Mouse (Mus musculus) lung, postnatal 0 days (tissue): ENCODE results near the gene Ccnb3. TPM values are rescaled to one million over a fixed set of nuclear protein-coding genes. Genes with fewer than 3 reads are reported as not detected.
A peak's percentile ranks its signal among the peaks of the same experiment; 100 is the strongest.

Source experiments
- ATAC-seq: fragments of 200-750 bp; cut with Nextera tagmentation; 2 replicates; pipeline ENCODE4 v1.8.0; 2017; ENCODE audit warnings: moderate library complexity
- DNase-seq: peaks from one replicate; pipeline ENCODE4 v3.0.0-alpha.2; 2016; ENCODE audit warnings: low spot score
- H3K27ac ChIP-seq: fragments of 300-500 bp; sonication (generic); 2 replicates; pipeline ENCODE4 v1.5.1; 2014; ENCODE audit warnings: antibody characterized with exemption, mild to moderate bottlenecking, low read length, mixed read lengths
- H3K27me3 ChIP-seq: fragments of 300-500 bp; sonication (generic); replicated peaks from 2 replicates; pipeline ENCODE4 v1.6.1; 2014; ENCODE audit warnings: low read length, mixed read lengths; ENCODE audit not compliant: insufficient read depth
- H3K36me3 ChIP-seq: fragments of 300-500 bp; sonication (generic); 2 replicates; pipeline ENCODE4 v1.6.1; 2014; ENCODE audit warnings: low read length, mixed read lengths; ENCODE audit not compliant: insufficient read depth
- H3K4me1 ChIP-seq: fragments of 300-500 bp; sonication (generic); 2 replicates; pipeline ENCODE4 v1.6.1; 2014; ENCODE audit warnings: antibody characterized with exemption, low read depth, low read length, mixed read lengths; ENCODE audit not compliant: insufficient read depth
- H3K4me2 ChIP-seq: fragments of 300-500 bp; sonication (generic); replicated peaks from 2 replicates; pipeline ENCODE4 v1.6.1; 2014; ENCODE audit warnings: low read depth, mild to moderate bottlenecking, low read length, moderate library complexity, mixed read lengths
- H3K4me3 ChIP-seq: fragments of 300-500 bp; sonication (generic); 2 replicates; pipeline ENCODE4 v1.5.1; 2014; ENCODE audit warnings: low read depth, low read length
- H3K9ac ChIP-seq: fragments of 300-500 bp; sonication (generic); replicated peaks from 2 replicates; pipeline ENCODE4 v1.6.1; 2014; ENCODE audit warnings: low read depth, mild to moderate bottlenecking
- H3K9me3 ChIP-seq: fragments of 300-500 bp; sonication (generic); 2 replicates; pipeline ENCODE4 v1.6.1; 2016; ENCODE audit warnings: low read length, mixed read lengths
- CTCF ChIP-seq: IDR thresholded peaks from 2 replicates; pipeline ENCODE4 v1.5.1; 2016; ENCODE audit warnings: antibody characterized with exemption, mild to moderate bottlenecking
- EP300 ChIP-seq: IDR thresholded peaks from 2 replicates; pipeline ENCODE4 v1.6.1; 2016; ENCODE audit warnings: antibody characterized with exemption, mild to moderate bottlenecking, control low read depth
- WGBS: fragments of 180-500 bp; shearing (Covaris S2); extraction: QIAGEN DNeasy Blood & Tissue Kit; methylation state at CpG from one replicate; pipeline ENCODE4 v1.1.7; 2014; 5-methylcytosine and 5-hydroxymethylcytosine counted together
- polyA plus RNA-seq: library from polyadenylated mRNA; unstranded; fragments of >200 nt; fragmentation: Nextera tagmentation; extraction: Ambion mirVana; gene quantifications from 2 replicates; pipeline ENCODE4 v1.2.1, GENCODE M21; 2015

Ccnb3 gene
- polyA plus RNA-seq = not detected in 2 replicates

DNA sequence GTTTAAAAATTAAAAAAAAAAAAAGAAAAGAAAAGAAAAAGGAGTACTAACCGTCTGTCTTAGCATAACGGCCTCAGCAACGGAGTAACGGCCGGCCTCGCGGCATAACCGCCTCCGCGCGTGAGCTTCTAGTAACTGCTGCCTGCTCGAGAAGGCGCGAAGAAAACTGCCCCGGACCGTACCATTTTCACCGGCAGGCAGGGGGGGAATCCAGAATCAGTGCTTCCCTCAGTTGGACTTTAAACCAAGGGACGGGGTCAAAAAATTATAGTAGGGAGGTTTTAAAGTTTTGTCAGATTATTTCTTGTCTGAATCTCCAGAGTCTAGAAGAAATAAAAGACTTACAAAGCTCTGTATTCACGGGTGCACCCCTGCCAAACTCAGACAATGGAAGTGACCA is at the start of gene Ccnb3:
Gene Ccnb3 (minus strand): TSS at position 101 of the 400 bp plus-strand sequence.
- ATAC-seq = no peak
- TF ChIP-seq EP300 (no peak), CTCF (no peak)

DNA sequence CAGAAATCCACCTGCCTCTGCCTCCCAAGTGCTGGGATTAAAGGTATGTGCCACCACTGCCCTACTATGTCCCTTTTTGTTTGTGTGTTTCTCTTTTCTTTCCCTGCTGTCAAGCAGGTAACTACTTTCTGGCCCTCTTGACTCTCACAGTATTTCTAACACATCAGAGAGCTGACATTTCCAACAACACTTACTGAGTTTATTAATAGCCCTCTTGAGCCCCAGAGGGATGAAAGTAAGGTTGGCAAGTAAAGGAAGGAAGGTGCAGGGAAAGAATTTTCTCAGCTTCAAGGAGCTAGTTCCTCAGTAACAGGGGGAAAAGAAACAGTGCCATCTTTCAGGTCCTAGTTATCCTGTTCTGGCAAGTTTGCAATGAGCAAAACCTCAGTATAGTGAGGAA is 48.9 kb upstream of the Ccnb3 start:
- Histone ChIP-seq H3K27ac (no peak overlapping the region), H3K9me3 (no peaks in the 10 kb centered on the region), H3K36me3 (no peaks in the 10 kb centered on the region), H3K27me3 (no peaks in the 10 kb centered on the region), H3K4me2 (no peak overlapping the region), H3K9ac (no peak overlapping the region), H3K4me1 (no peaks in the 10 kb centered on the region), H3K4me3 (no peak overlapping the region)
- ATAC-seq = no peak
- peak; percentile 5 for DNase-seq
- no peak for TF ChIP-seq CTCF
- TF ChIP-seq EP300 = no peak

More for the DNA sequence above, at the start of gene Ccnb3:
- Histone ChIP-seq H3K4me2 (no peak within 1 kb of the TSS), H3K36me3 (no peaks in the 10 kb centered on the region), H3K27me3 (no peaks in the 10 kb centered on the region), H3K4me1 (no peaks in the 10 kb centered on the region), H3K9ac (no peak within 1 kb of the TSS), H3K4me3 (no peak within 1 kb of the TSS), H3K9me3 (no peaks in the 10 kb centered on the region), H3K27ac (no peak within 1 kb of the TSS)
- WGBS = 92% methylated on average over 19 of the region's 19 CpGs
- no peak for DNase-seq

DNA sequence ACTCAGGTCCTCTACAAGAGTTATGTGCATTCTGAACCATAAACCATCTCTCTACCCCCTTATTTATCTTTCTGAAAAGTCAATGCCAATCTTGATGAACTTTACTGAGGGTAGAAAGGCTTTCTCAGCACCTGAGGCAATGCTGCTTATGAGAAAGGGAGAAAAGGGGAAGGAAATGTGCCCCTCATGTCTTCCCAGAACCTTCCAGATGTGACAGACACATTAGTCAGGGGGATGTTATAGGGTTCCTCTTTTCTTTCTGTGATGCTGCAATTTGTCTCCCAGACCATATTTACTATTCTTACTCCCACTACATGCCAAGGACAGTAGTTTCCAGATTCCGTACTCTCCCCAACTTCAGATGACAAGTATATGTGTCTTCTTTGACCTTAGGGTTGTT is 44.5 kb upstream of the Ccnb3 start:
- TF ChIP-seq EP300 (no peak), CTCF (no peak)
- DNase-seq (no peak), ATAC-seq (no peak)
- Histone ChIP-seq H3K4me1 (no peaks in the 10 kb centered on the region), H3K9ac (no peak overlapping the region), H3K9me3 (no peaks in the 10 kb centered on the region), H3K4me3 (no peak overlapping the region), H3K36me3 (no peaks in the 10 kb centered on the region), H3K27me3 (no peaks in the 10 kb centered on the region), H3K4me2 (no peak overlapping the region), H3K27ac (no peak overlapping the region)
- 70% methylated on average over 1 of the region's 1 CpGs for WGBS

DNA sequence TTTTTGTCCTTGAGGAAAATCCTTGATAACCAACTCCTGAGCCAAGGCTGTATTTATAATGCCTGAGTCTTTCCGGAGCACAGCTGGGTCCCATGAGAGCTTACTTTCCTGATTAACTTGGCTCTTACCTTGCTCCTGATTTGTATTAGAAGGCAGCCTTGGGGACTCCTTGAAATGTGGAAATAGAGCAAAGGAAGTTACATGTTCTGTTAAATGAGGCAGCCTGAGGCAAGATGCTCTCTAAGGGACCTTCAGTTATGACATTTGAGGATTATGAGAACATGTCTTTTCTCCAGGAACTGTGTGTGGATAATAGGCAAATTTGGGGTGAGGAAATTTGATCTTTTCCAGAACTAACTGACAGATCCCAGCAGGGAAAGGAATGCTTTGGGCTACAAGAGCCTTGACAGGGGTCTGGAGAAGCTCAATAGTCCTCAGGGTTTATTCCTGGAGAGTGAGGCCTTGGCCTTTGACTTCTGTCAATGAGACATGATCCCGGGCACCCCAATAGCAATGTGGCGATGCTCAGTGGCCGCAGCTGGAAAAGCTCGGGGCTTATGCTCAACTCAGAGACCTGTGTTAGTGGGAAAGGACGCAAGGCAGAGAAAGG is 38.5 kb upstream of the Ccnb3 start:
- Histone ChIP-seq H3K27me3 (no peaks in the 10 kb centered on the region), H3K9ac (no peak overlapping the region), H3K4me3 (no peak overlapping the region), H3K9me3 (no peaks in the 10 kb centered on the region), H3K27ac (no peak overlapping the region), H3K36me3 (no peaks in the 10 kb centered on the region), H3K4me2 (no peak overlapping the region), H3K4me1 (no peaks in the 10 kb centered on the region)
- DNase-seq (no peak), ATAC-seq (no peak)
- WGBS = 75% methylated on average over 6 of the region's 6 CpGs
- TF ChIP-seq CTCF (no peak), EP300 (no peak)

DNA sequence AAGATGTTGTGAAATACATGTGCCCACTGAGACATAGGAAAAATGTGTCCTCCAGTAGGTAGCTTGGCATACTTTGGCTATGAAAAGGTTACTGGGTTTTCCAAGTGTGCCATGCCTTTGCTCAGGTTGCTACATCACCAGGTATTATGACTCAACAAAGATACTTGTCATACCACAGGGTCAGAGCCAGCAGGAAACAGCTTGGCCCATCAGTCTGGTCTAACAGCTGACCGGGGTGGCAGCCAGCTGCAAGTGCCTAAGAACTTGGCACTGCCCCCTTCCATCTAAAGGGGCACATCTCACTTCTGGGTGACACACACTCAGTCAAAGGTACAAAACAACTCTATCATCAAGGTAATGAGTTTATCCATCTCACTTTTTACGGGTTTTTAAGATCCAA is 26.6 kb upstream of the Ccnb3 start:
- Histone ChIP-seq H3K4me1 (no peaks in the 10 kb centered on the region), H3K4me3 (no peak overlapping the region), H3K4me2 (no peak overlapping the region), H3K9me3 (no peaks in the 10 kb centered on the region), H3K36me3 (no peaks in the 10 kb centered on the region), H3K9ac (no peak overlapping the region), H3K27ac (no peak overlapping the region), H3K27me3 (no peaks in the 10 kb centered on the region)
- DNase-seq (peak; percentile 42), ATAC-seq (peak; percentile 63)
- WGBS = 72% methylated on average over 2 of the region's 2 CpGs
- TF ChIP-seq CTCF (no peak), EP300 (no peak)

DNA sequence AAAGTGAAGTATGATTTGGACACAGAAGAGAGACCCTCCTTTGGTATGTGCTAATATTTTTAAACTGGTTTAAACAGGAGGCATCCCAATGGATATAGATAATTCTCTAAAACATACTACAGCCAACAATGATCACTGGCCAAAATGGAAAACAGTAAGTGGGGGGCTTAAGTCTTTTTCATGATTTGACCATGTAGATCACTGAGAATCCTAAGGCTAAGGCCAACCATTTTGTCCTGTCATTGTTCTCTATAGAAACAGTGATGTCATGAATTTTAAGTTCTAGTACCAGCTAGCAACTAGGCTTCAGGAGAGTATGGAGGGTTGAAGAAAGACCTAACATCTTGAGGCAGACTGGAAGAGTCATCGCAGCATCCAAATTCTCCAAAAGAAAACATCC is 25.8 kb upstream of the Ccnb3 start, which contains the start of gene Akap4:
Gene Akap4 (plus strand): TSS at position 301 of the 400 bp plus-strand sequence.
- WGBS = 93% methylated on average over 1 of the region's 1 CpGs
- no peaks in the 10 kb centered on the region for H3K27me3 ChIP-seq
- no peak within 1 kb of the TSS for H3K4me3 ChIP-seq
- no peak within 1 kb of the TSS for H3K4me2 ChIP-seq
- H3K4me1 ChIP-seq = no peaks in the 10 kb centered on the region
- DNase-seq = no peak
- H3K9me3 ChIP-seq = no peaks in the 10 kb centered on the region
- no peaks in the 10 kb centered on the region for H3K36me3 ChIP-seq
- no peak for ATAC-seq
- TF ChIP-seq EP300 = no peak
- TF ChIP-seq CTCF = no peak
- no peak within 1 kb of the TSS for H3K27ac ChIP-seq
- no peak within 1 kb of the TSS for H3K9ac ChIP-seq

DNA sequence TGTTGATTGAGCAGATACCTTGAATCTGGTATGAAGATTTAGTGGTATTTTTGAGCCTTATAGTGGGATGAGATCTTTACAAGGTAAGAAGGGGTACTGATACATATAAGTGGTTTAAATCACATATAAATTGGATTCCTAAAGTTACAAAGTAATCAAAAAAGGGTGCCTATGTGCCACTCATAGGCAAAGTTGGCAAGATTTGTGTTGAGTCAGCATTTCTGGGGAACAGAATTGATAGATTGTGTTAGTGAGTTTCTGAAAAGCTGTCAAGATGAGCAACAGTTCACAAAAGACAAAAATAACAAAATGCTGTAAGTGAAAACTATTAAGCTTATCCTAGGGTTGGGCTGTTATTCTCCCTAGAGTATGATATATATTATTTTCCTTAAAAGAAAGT is 22.7 kb upstream of the Ccnb3 start:
- Histone ChIP-seq H3K27me3 (no peaks in the 10 kb centered on the region), H3K36me3 (no peaks in the 10 kb centered on the region), H3K27ac (no peak overlapping the region), H3K4me2 (no peak overlapping the region), H3K9me3 (no peaks in the 10 kb centered on the region), H3K9ac (no peak overlapping the region), H3K4me1 (no peaks in the 10 kb centered on the region), H3K4me3 (no peak overlapping the region)
- TF ChIP-seq CTCF = no peak
- TF ChIP-seq EP300 = no peak
- DNase-seq (no peak), ATAC-seq (no peak)
